20 mouse cellular contexts compared by ENCODE assay signal in genomic region chr5:7980586-7980985, GRCm38 (mm10). TPM values are rescaled to one million over a fixed set of nuclear protein-coding genes. Genes with fewer than 3 reads are reported as not detected.
DNase-seq lines count a peak whose midpoint lies in the region; ATAC-seq and TF ChIP-seq lines count a peak whose summit lies in the region.
"Had no signal": no experiment of that assay in that cellular context is flagged by ENCODE, and none has a peak within 500 bp of the region (broad histone marks: within the 10 kb centered on the region; RNA-seq: fewer than 3 reads in every experiment).

No protein-coding gene starts in this region.

- H3K9me3 ChIP-seq in liver, embryonic 11.5 days (ENCODE audit: control insufficient read depth, low read length) = no peaks in the 10 kb centered on the region
- H3K9me3 ChIP-seq in liver, postnatal 0 days (ENCODE audit: low read length) = no peaks in the 10 kb centered on the region
- no peaks in the 10 kb centered on the region for H3K9me3 ChIP-seq in midbrain, embryonic 15.5 days
- no peaks in the 10 kb centered on the region for H3K9me3 ChIP-seq in neural tube, embryonic 15.5 days (replicated peaks)
- H3K9me3 ChIP-seq: embryonic facial prominence, embryonic 13.5 days; kidney, embryonic 15.5 days; limb, embryonic 13.5 days; lung, embryonic 15.5 days had no signal

- no peak overlapping the region for H3K27ac ChIP-seq in liver, embryonic 11.5 days (ENCODE audit: low read depth, low read length)
- H3K27ac ChIP-seq in liver, postnatal 0 days (ENCODE audit: low read depth) = no peak overlapping the region
- no peak overlapping the region for H3K27ac ChIP-seq in midbrain, embryonic 15.5 days
- H3K27ac ChIP-seq in neural tube, embryonic 15.5 days (replicated peaks) = no peak overlapping the region
- H3K27ac ChIP-seq: embryonic facial prominence, embryonic 13.5 days; hindbrain, postnatal 0 days; kidney, embryonic 15.5 days; limb, embryonic 13.5 days; lung, embryonic 15.5 days had no signal

- H3K27me3 ChIP-seq in liver, embryonic 11.5 days (replicated peaks; ENCODE audit: control insufficient read depth, insufficient read depth, low read length) = no peaks in the 10 kb centered on the region
- H3K27me3 ChIP-seq in liver, postnatal 0 days (ENCODE audit: insufficient read depth, low read length) = no peaks in the 10 kb centered on the region
- no peaks in the 10 kb centered on the region for H3K27me3 ChIP-seq in midbrain, embryonic 15.5 days (replicated peaks)
- H3K27me3 ChIP-seq in neural tube, embryonic 15.5 days (replicated peaks) = no peaks in the 10 kb centered on the region
- H3K27me3 ChIP-seq: embryonic facial prominence, embryonic 13.5 days; kidney, embryonic 15.5 days; limb, embryonic 13.5 days; lung, embryonic 15.5 days had no signal

- DNase-seq in liver, embryonic 11.5 days (ENCODE audit: low spot score) = no peak
- no peak for DNase-seq in liver
- peak; percentile 35 for DNase-seq in liver, postnatal 0 days
- DNase-seq in embryo, embryonic 9.5 days (ENCODE audit: extremely low spot score) = no peak
- DNase-seq: adrenal gland, adult 2 months; cerebellum, adult 9-11 months; heart, postnatal 4 days; thymus, postnatal 25 days had no signal

- TF ChIP-seq EP300 in liver, postnatal 0 days (IDR thresholded peaks at IDR 0.05; ENCODE audit: low read depth) = peak; percentile 75

- H3K36me3 ChIP-seq in liver, embryonic 11.5 days (ENCODE audit: control insufficient read depth, insufficient read depth, low read length) = no peaks in the 10 kb centered on the region
- peaks cover 2% of the 10 kb centered on the region; the same call in 1 of the 2 replicates for H3K36me3 ChIP-seq in liver, postnatal 0 days (replicated peaks; ENCODE audit: insufficient read depth, low read length)
- H3K36me3 ChIP-seq in midbrain, embryonic 15.5 days (replicated peaks) = no peaks in the 10 kb centered on the region
- no peaks in the 10 kb centered on the region for H3K36me3 ChIP-seq in neural tube, embryonic 15.5 days
- H3K36me3 ChIP-seq: embryonic facial prominence, embryonic 13.5 days; kidney, embryonic 15.5 days; limb, embryonic 13.5 days; lung, embryonic 15.5 days had no signal

- H3K4me3 ChIP-seq in liver, embryonic 11.5 days (ENCODE audit: low read depth, low read length) = no peak overlapping the region
- no peak overlapping the region for H3K4me3 ChIP-seq in liver, postnatal 0 days (ENCODE audit: low read depth, low read length)
- no peak overlapping the region for H3K4me3 ChIP-seq in midbrain, embryonic 15.5 days
- H3K4me3 ChIP-seq in neural tube, embryonic 15.5 days (replicated peaks) = no peak overlapping the region
- H3K4me3 ChIP-seq: embryonic facial prominence, embryonic 13.5 days; kidney, embryonic 15.5 days; limb, embryonic 13.5 days; lung, embryonic 15.5 days had no signal

- H3K9ac ChIP-seq in liver, embryonic 11.5 days (ENCODE audit: low read depth, low read length) = no peak overlapping the region
- no peak overlapping the region for H3K9ac ChIP-seq in liver, postnatal 0 days (replicated peaks)
- no peak overlapping the region for H3K9ac ChIP-seq in midbrain, embryonic 15.5 days
- H3K9ac ChIP-seq in neural tube, embryonic 15.5 days (replicated peaks) = no peak overlapping the region
- H3K9ac ChIP-seq: embryonic facial prominence, embryonic 13.5 days; kidney, embryonic 15.5 days; limb, embryonic 13.5 days; lung, embryonic 15.5 days had no signal

- WGBS in liver, embryonic 11.5 days = 41% methylated on average over 5 of the region's 5 CpGs
- 34% methylated on average over 5 of the region's 5 CpGs for WGBS in liver, postnatal 0 days (ENCODE audit: insufficient replicate concordance)
- 88% methylated on average over 5 of the region's 5 CpGs for WGBS in midbrain, embryonic 15.5 days
- 85% methylated on average over 5 of the region's 5 CpGs for WGBS in neural tube, embryonic 15.5 days

- H3K4me1 ChIP-seq in liver, embryonic 11.5 days (replicated peaks; ENCODE audit: control insufficient read depth, insufficient read depth, low read length) = no peaks in the 10 kb centered on the region
- H3K4me1 ChIP-seq in liver, postnatal 0 days (ENCODE audit: insufficient read depth) = no peaks in the 10 kb centered on the region
- H3K4me1 ChIP-seq in midbrain, embryonic 15.5 days = no peaks in the 10 kb centered on the region
- no peaks in the 10 kb centered on the region for H3K4me1 ChIP-seq in neural tube, embryonic 15.5 days
- H3K4me1 ChIP-seq: embryonic facial prominence, embryonic 13.5 days; kidney, embryonic 15.5 days; limb, embryonic 13.5 days; lung, embryonic 15.5 days had no signal

- 0 out of 2 replicates have a peak, but pooled peaks have one; percentile 20 for ATAC-seq in liver, embryonic 11.5 days (replicated peaks; ENCODE audit: low FRiP score)
- peak; percentile 99 for ATAC-seq in common myeloid progenitor, adult 5-6 weeks (replicated peaks; ENCODE audit: low read depth, poor library complexity, severe bottlenecking)
- ATAC-seq in liver, postnatal 0 days = peak; percentile 85
- peak; percentile 93 for ATAC-seq in neutrophil, adult 5-6 weeks (ENCODE audit: extremely low read depth, insufficient number of reproducible peaks, low FRiP score, poor library complexity, severe bottlenecking)
- no peak for ATAC-seq in midbrain, embryonic 15.5 days (replicated peaks)
- ATAC-seq in neural tube, embryonic 15.5 days (ENCODE audit: low FRiP score) = no peak
- ATAC-seq: forebrain, embryonic 14.5 days; hindbrain, postnatal 0 days; intestine, postnatal 0 days; midbrain, embryonic 16.5 days had no signal

- no peak for TF ChIP-seq CTCF in liver, postnatal 0 days (IDR thresholded peaks at IDR 0.05; ENCODE audit: low read depth)

- H3K4me2 ChIP-seq in liver, embryonic 11.5 days = no peak overlapping the region
- H3K4me2 ChIP-seq in liver, postnatal 0 days (ENCODE audit: low read depth, low read length) = no peak overlapping the region
- no peak overlapping the region for H3K4me2 ChIP-seq in midbrain, embryonic 15.5 days
- no peak overlapping the region for H3K4me2 ChIP-seq in neural tube, embryonic 15.5 days
- H3K4me2 ChIP-seq: embryonic facial prominence, embryonic 13.5 days; kidney, embryonic 15.5 days; limb, embryonic 13.5 days; lung, embryonic 15.5 days had no signal

RNA-seq across cellular contexts. Expression of gene Steap4, which starts 20.3 kb away (rescaled TPM):
- polyA plus RNA-seq in liver, embryonic 11.5 days (2014; fragmentation: Nextera tagmentation; extraction: Ambion mirVana) = 0.29 and 0.86 TPM in 2 replicates
- not detected in 2 replicates for total RNA-seq in common myeloid progenitor, adult 5-6 weeks (2017)
- polyA plus RNA-seq in liver, postnatal 0 days (2015; fragmentation: Nextera tagmentation; extraction: Ambion mirVana) = 15.5 and 18.4 TPM in 2 replicates
- 119 and 123 TPM in 2 replicates for total RNA-seq in neutrophil, adult 5-6 weeks (2017)
- 0.06 TPM in 1 of 2 replicates, not detected in the other for polyA plus RNA-seq in midbrain, embryonic 15.5 days (2015; fragmentation: Nextera tagmentation; extraction: Ambion mirVana)
- 0.45 and 1.3 TPM in 2 replicates for polyA plus RNA-seq in neural tube, embryonic 15.5 days (2015; fragmentation: Nextera tagmentation; extraction: Ambion mirVana)
- polyA plus RNA-seq: forebrain, embryonic 14.5 days had no signal

Comparison
In these comparisons a context has a peak if more than half of its experiments do, and no peak if none do; other contexts are left out.
1. ATAC-seq: peak in liver, embryonic 11.5 days (single experiment), common myeloid progenitor, adult 5-6 weeks (single experiment), liver, postnatal 0 days (single experiment) and neutrophil, adult 5-6 weeks (single experiment); none in midbrain, embryonic 15.5 days (single experiment) and neural tube, embryonic 15.5 days (single experiment).